Mouse (Mus musculus): ENCODE results near the gene Smarca4. TPM values are rescaled to one million over a fixed set of nuclear protein-coding genes. Genes with fewer than 3 reads are reported as not detected.

Smarca4 gene
- total and polyA plus RNA-seq, 3 experiments: 62.0 to 88.2 (median 72.3) TPM

- DNase-seq: no peak
Measured at GRCm38 (mm10) chr9:21601073-21601472, 14.9 kb upstream of the Smarca4 start.

DNA sequence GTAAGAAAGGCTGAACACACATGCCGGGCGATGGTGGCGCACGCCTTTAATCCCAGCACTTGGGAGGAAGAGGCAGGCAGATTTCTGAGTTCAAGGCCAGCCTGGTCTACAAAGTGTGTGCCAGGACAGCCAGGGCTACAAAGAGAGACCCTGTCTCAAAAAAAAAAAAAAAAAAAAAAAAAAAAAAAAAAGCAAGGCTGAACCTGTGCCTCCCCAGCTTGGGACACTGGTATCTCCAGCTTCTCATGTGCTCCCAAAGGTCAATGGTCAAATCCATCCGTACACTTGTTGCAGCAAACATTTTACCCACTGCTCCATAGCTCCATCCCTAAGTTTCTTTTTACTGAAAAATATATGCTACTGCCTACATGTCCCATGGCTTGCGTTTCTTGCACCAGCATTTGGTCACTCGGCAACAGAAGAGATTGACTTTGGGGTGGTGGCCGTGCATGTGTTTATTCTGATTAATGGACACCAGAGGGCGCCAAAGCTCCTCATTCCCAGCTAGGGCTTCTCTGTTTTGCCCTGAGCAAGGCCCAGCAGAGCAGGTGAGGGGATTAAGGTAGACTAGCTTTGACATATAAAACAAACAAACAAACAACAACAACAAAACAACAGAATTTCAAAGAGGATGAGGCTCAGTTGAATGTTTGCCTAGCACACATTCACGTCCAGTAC, 14.1 kb upstream of the Smarca4 start:
- DNase-seq: peak; percentile 69

GRCm38 (mm10) chr9:21604119-21604518, 11.8 kb upstream of the Smarca4 start:
- no peak for DNase-seq

GRCm38 (mm10) chr9:21605865-21606264, 10.1 kb upstream of the Smarca4 start:
- DNase-seq: no peak

- no peak for DNase-seq
Measured at GRCm38 (mm10) chr9:21606648-21607047, 9.3 kb upstream of the Smarca4 start.

DNA sequence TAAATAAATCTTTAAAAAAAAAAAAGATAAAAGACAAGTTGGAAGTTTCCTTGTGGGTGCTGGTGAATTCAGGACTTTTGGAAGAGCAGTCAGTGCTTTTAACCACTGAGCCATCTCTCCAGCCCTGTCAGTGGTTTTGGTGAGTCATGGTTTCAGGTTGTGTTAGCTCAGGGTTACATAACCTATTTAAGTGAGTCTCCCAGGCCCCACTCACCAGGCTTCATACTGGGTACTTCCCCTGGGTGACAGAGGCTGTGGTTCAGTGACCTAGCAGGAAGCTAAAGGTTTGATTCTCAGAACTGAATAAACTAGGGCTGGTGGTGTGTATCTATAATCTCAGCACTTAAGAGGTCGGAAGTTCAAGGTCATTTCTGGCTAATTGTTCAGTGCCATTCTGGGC, 6.1 kb upstream of the Smarca4 start:
- peak; percentile 72 for DNase-seq

GRCm38 (mm10) chr9:21614864-21615616, 929 bp upstream of the Smarca4 start:
- DNase-seq: no peak

GRCm38 (mm10) chr9:21616232-21616781, 338 bp downstream of the Smarca4 start:
- peak; percentile 93 for DNase-seq

- no peak for DNase-seq
Measured at GRCm38 (mm10) chr9:21617066-21617465, 1.1 kb downstream of the Smarca4 start.

DNA sequence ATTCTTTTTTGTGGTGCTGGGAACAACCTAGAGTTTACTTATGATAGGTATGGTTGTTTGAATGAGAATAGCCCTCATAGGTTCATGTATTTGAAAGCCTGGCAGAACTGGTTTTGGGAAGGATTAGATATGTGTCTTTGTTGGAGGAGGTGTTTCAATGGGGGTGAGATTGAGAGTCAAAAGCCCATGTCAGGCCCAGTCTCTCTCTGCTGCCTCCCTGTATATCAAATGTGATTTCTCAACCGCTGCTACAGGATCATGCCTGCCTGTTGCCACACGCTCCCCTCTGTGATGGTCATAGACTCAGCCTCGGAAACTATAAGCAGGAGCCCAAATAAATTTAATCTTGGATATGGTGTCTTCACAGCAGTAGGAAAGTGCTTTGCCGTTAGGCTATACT, 4.3 kb downstream of the Smarca4 start:
- DNase-seq: no peak

GRCm38 (mm10) chr9:21622676-21623075, 6.7 kb downstream of the Smarca4 start:
- no peak for DNase-seq

GRCm38 (mm10) chr9:21625342-21626339, 9.7 kb downstream of the Smarca4 start:
- DNase-seq: no peak

DNA sequence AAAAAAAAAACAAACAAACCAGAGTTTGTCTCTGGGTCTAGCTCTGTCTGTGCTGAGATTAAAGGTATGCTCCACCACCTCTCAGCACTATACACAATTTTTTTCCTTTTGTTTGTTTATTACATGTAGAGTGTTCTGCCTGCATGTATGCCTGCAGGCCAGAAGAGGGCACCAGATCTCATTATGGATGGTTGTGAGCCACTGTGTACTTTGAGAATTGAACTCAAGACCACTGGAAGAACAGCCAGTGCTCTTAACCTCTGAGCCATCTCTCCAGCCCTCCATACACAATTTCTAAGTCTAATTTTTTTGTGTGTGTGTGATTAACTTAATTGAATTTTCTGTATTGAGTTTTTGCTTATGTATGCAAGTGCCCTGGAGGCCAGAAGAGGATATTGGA, 10.6 kb downstream of the Smarca4 start:
- DNase-seq: no peak

- DNase-seq: no peak
Measured at GRCm38 (mm10) chr9:21627145-21627795, 11.3 kb downstream of the Smarca4 start.

DNA sequence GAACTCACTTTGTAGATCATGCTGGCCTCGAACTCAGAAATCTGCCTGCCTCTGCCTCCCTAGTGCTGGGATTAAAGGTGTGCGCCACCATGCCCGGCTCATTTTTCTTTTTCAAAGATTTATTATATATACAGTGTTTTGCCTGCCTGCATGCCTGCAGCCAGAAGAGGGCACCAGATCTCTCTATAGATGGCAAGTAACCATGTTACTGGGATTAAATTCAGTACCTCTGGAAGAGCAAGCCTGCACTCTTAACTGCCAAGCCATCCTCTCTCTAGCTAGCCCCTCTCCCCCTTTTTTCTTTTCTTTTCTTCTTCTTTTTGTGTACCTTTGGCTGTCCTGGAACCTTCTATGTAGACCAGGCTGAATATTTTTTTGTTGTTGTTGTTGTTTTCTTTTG, 14.7 kb downstream of the Smarca4 start:
- DNase-seq: peak; percentile 55

- DNase-seq: no peak
Measured at GRCm38 (mm10) chr9:21633106-21633505, 17.1 kb downstream of the Smarca4 start.

DNA sequence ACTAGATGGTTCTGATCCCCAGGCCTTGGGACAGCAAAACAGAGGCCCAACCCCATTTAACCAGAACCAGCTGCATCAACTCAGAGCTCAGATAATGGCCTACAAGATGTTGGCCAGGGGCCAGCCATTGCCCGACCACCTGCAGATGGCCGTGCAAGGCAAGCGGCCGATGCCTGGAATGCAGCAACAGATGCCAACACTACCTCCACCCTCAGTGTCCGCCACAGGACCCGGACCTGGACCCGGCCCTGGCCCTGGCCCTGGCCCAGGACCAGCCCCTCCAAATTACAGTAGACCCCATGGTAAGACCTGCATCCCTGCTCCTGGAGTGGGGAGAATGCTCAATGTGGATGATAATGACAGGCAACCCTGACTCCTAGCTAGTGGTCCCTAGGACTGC, 19.7 kb downstream of the Smarca4 start:
- no peak for DNase-seq

DNA sequence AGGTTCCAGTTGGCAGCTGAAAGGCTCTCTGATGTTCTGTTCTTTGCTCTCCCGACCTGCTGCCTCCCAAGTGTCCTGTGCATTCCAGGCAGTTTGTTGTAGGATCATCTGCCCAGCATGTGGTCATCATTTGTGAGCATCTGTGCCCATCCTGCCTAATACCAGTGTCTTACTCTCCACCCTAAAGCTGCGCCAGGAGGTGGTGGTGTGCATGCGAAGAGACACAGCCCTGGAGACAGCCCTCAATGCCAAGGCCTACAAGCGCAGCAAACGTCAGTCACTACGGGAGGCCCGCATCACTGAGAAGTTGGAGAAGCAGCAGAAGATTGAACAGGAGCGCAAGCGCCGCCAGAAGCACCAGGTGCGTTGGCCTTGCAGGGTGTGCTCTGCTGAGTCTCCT, 23.1 kb downstream of the Smarca4 start:
- DNase-seq: no peak

- no peak for DNase-seq
Measured at GRCm38 (mm10) chr9:21646366-21646765, 30.4 kb downstream of the Smarca4 start.

- no peak for DNase-seq
Measured at GRCm38 (mm10) chr9:21647721-21648120, 31.8 kb downstream of the Smarca4 start.

DNA sequence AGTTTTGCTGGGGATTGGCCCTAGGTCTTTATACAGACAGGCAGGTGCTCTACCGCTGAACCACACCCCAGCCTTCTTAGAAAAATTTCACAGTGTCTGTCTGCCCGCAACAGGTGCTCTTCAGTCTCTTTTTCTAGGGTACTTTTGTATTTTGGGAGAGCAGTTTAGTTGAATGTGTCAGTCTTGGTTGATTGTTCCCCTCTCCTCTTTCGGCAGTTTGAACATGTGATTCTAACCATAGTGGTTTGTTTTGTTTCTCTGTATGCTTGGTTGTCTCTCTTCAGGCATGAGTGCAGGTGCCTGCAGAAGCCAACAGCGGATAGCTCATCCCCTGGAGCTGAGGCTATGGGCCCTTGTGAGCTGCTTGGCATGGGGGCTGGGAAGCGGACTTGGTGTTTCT, 36.3 kb downstream of the Smarca4 start:
- no peak for DNase-seq

- DNase-seq: no peak
Measured at GRCm38 (mm10) chr9:21653253-21653652, 37.3 kb downstream of the Smarca4 start.
